Mouse (Mus musculus): ENCODE results near the gene Supt16. TPM values are rescaled to one million over a fixed set of nuclear protein-coding genes. Genes with fewer than 3 reads are reported as not detected.

Supt16 gene
- polyA plus RNA-seq, 1 experiment from 2014 or later = 18.0 TPM

- TF ChIP-seq EP300 (IDR thresholded peaks at IDR 0.05; ENCODE audit: low read depth) (no peak), CTCF (IDR thresholded peaks at IDR 0.05; ENCODE audit: low read depth) (no peak)
- no peak overlapping the region for H3K27ac ChIP-seq (ENCODE audit: low read depth)
- DNase-seq = no peak
- no peak overlapping the region for H3K9ac ChIP-seq (replicated peaks)
- peaks cover 18% of the 10 kb centered on the region for H3K36me3 ChIP-seq (replicated peaks; ENCODE audit: insufficient read depth, low read length)
- H3K9me3 ChIP-seq (ENCODE audit: low read length) = no peaks in the 10 kb centered on the region
- no peak overlapping the region for H3K4me3 ChIP-seq (ENCODE audit: low read depth, low read length)
- 91% methylated on average over 2 of the region's 2 CpGs for WGBS (ENCODE audit: insufficient replicate concordance)
- no peak for ATAC-seq
- H3K4me1 ChIP-seq (ENCODE audit: insufficient read depth) = no peaks in the 10 kb centered on the region
- no peaks in the 10 kb centered on the region for H3K27me3 ChIP-seq (ENCODE audit: insufficient read depth, low read length)
- H3K4me2 ChIP-seq (ENCODE audit: low read depth, low read length) = no peak overlapping the region
These were observed 42.2 kb downstream of the Supt16 start for GRCm38 (mm10) chr14:52155008-52155407.

DNA sequence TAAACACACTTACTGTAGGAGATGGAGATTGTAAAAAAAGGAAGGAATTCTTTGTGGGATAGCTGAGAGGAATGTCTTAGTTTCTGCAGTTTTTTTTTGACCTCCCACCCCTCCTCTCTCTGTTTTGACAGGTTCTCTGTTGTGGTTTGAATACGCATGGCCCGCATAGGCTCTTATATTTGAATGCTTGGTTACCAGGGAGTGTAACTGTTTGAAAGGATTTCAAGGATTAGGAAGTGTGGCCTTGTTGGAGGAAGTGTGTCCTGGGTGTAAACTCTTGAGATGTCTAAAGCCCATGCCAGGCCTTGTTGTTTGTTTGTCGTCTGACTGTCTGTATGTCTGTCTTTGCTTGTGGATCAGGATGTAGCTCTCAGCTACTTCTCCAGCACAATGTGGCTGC is 44.6 kb downstream of the Supt16 start:
- Histone ChIP-seq H3K4me1 (ENCODE audit: insufficient read depth) (no peaks in the 10 kb centered on the region), H3K36me3 (replicated peaks; ENCODE audit: insufficient read depth, low read length) (no peaks in the 10 kb centered on the region), H3K4me3 (ENCODE audit: low read depth, low read length) (no peak overlapping the region), H3K9me3 (ENCODE audit: low read length) (no peaks in the 10 kb centered on the region), H3K9ac (replicated peaks) (no peak overlapping the region), H3K27ac (ENCODE audit: low read depth) (no peak overlapping the region), H3K27me3 (ENCODE audit: insufficient read depth, low read length) (no peaks in the 10 kb centered on the region), H3K4me2 (ENCODE audit: low read depth, low read length) (no peak overlapping the region)
- WGBS (ENCODE audit: insufficient replicate concordance) = 64% methylated on average over 3 of the region's 3 CpGs
- DNase-seq = no peak
- TF ChIP-seq EP300 (IDR thresholded peaks at IDR 0.05; ENCODE audit: low read depth) = no peak
- TF ChIP-seq CTCF (IDR thresholded peaks at IDR 0.05; ENCODE audit: low read depth) = no peak
- ATAC-seq = no peak

- Histone ChIP-seq H3K36me3 (replicated peaks; ENCODE audit: insufficient read depth, low read length) (no peaks in the 10 kb centered on the region), H3K4me1 (ENCODE audit: insufficient read depth) (no peaks in the 10 kb centered on the region), H3K4me2 (ENCODE audit: low read depth, low read length) (no peak overlapping the region), H3K9me3 (ENCODE audit: low read length) (no peaks in the 10 kb centered on the region), H3K4me3 (ENCODE audit: low read depth, low read length) (no peak overlapping the region), H3K9ac (replicated peaks) (no peak overlapping the region), H3K27ac (ENCODE audit: low read depth) (no peak overlapping the region), H3K27me3 (ENCODE audit: insufficient read depth, low read length) (no peaks in the 10 kb centered on the region)
- 57% methylated on average over 7 of the region's 7 CpGs for WGBS (ENCODE audit: insufficient replicate concordance)
- DNase-seq = no peak
- no peak for ATAC-seq
- no peak for TF ChIP-seq EP300 (IDR thresholded peaks at IDR 0.05; ENCODE audit: low read depth)
- TF ChIP-seq CTCF (IDR thresholded peaks at IDR 0.05; ENCODE audit: low read depth) = no peak
These were observed 45.0 kb downstream of the Supt16 start for GRCm38 (mm10) chr14:52152179-52152578.

DNA sequence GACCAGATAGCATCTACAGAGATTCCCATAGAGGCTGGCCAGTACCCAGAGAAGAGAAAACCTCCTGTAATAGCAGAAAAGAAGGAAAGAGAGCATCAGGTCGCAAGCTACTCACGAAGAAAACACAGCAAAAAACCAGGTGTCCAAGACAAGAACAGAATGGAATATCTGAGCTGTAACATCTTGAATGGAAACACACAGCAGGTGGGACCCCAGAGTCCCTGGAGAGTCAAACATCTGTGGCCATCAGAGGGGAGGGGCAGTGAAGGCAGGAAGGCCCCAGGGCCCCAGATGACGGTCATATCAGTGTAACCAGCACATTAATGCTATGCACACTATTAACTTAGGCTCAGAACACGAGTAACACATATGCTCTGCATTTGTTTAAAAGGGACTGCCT is 47.3 kb downstream of the Supt16 start:
- H3K4me3 ChIP-seq (ENCODE audit: low read depth, low read length) = no peak overlapping the region
- peak; percentile 41 for DNase-seq
- no peak overlapping the region for H3K27ac ChIP-seq (ENCODE audit: low read depth)
- H3K36me3 ChIP-seq (replicated peaks; ENCODE audit: insufficient read depth, low read length) = no peaks in the 10 kb centered on the region
- TF ChIP-seq EP300 (IDR thresholded peaks at IDR 0.05; ENCODE audit: low read depth) (no peak), CTCF (IDR thresholded peaks at IDR 0.05; ENCODE audit: low read depth) (no peak)
- no peak overlapping the region for H3K4me2 ChIP-seq (ENCODE audit: low read depth, low read length)
- no peak for ATAC-seq
- H3K9me3 ChIP-seq (ENCODE audit: low read length) = no peaks in the 10 kb centered on the region
- H3K9ac ChIP-seq (replicated peaks) = no peak overlapping the region
- no peaks in the 10 kb centered on the region for H3K27me3 ChIP-seq (ENCODE audit: insufficient read depth, low read length)
- WGBS (ENCODE audit: insufficient replicate concordance) = 43% methylated on average over 4 of the region's 4 CpGs
- H3K4me1 ChIP-seq (ENCODE audit: insufficient read depth) = no peaks in the 10 kb centered on the region

DNA sequence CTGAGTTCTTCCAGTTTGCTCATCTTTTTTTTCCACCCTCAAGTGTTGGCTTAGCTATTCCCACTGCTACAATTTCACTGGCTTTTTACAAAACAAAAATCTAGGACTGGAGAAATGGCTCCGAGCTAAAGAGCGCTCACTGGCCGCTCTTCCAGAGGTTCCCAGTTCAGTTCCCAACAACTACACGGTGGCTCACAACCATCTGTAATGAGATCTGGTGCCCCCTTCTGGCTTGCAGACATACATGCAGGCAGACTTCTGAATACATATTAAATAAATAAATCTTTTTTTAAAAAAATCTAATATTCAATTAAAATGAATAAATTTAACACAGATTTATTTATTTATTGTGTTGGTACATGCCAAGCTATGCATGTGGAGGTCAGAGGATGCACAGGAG is 50.7 kb downstream of the Supt16 start:
- Histone ChIP-seq H3K4me2 (ENCODE audit: low read depth, low read length) (no peak overlapping the region), H3K36me3 (replicated peaks; ENCODE audit: insufficient read depth, low read length) (no peaks in the 10 kb centered on the region), H3K9me3 (ENCODE audit: low read length) (no peaks in the 10 kb centered on the region), H3K4me1 (ENCODE audit: insufficient read depth) (no peaks in the 10 kb centered on the region), H3K27me3 (ENCODE audit: insufficient read depth, low read length) (no peaks in the 10 kb centered on the region), H3K9ac (replicated peaks) (no peak overlapping the region), H3K4me3 (ENCODE audit: low read depth, low read length) (no peak overlapping the region), H3K27ac (ENCODE audit: low read depth) (no peak overlapping the region)
- DNase-seq (peak; percentile 29), ATAC-seq (no peak)
- TF ChIP-seq EP300 (IDR thresholded peaks at IDR 0.05; ENCODE audit: low read depth) (no peak), CTCF (IDR thresholded peaks at IDR 0.05; ENCODE audit: low read depth) (peak; percentile 59)
- 67% methylated on average over 4 of the region's 4 CpGs for WGBS (ENCODE audit: insufficient replicate concordance)

GRCm38 (mm10) chr14:52144165-52144564 is 53.1 kb downstream of the Supt16 start:
- Histone ChIP-seq H3K27ac (ENCODE audit: low read depth) (no peak overlapping the region), H3K27me3 (ENCODE audit: insufficient read depth, low read length) (no peaks in the 10 kb centered on the region), H3K4me1 (ENCODE audit: insufficient read depth) (0 out of 2 replicates have a peak, but pooled peaks cover 2% of the 10 kb centered on the region), H3K4me3 (ENCODE audit: low read depth, low read length) (no peak overlapping the region), H3K4me2 (ENCODE audit: low read depth, low read length) (no peak overlapping the region), H3K9ac (replicated peaks) (no peak overlapping the region), H3K9me3 (ENCODE audit: low read length) (no peaks in the 10 kb centered on the region), H3K36me3 (replicated peaks; ENCODE audit: insufficient read depth, low read length) (no peaks in the 10 kb centered on the region)
- no peak for ATAC-seq
- DNase-seq = no peak
- WGBS (ENCODE audit: insufficient replicate concordance) = 77% methylated on average over 4 of the region's 4 CpGs
- TF ChIP-seq CTCF (IDR thresholded peaks at IDR 0.05; ENCODE audit: low read depth) = no peak
- no peak for TF ChIP-seq EP300 (IDR thresholded peaks at IDR 0.05; ENCODE audit: low read depth)

Measured in liver, postnatal 0 days (tissue).